Mouse (Mus musculus) hindbrain, postnatal 0 days (tissue): ENCODE data around the gene Cx3cr1. TPM values are rescaled to one million over a fixed set of nuclear protein-coding genes. Genes with fewer than 3 reads are reported as not detected.

Experiments
- ATAC-seq: fragments of 200-750 bp; cut with Nextera tagmentation; 2 replicates; pipeline ENCODE4 v1.8.0; 2017; ENCODE audit warnings: mild to moderate bottlenecking, moderate TSS enrichment, moderate library complexity
- DNase-seq: peaks from one replicate; pipeline ENCODE4 v3.0.0-alpha.2; 2015; ENCODE audit warnings: low spot score
- H3K27ac ChIP-seq: fragments of 300-500 bp; sonication (generic); 2 replicates; pipeline ENCODE4 v1.5.1; 2014; ENCODE audit warnings: mild to moderate bottlenecking
- H3K27me3 ChIP-seq: fragments of 300-500 bp; sonication (generic); 2 replicates; pipeline ENCODE4 v1.6.1; 2014; ENCODE audit warnings: low read length, mixed read lengths; ENCODE audit not compliant: insufficient read depth
- H3K36me3 ChIP-seq: fragments of 300-500 bp; sonication (generic); 2 replicates; pipeline ENCODE4 v1.6.1; 2014; ENCODE audit warnings: low read length, mixed read lengths; ENCODE audit not compliant: insufficient read depth
- H3K4me1 ChIP-seq: fragments of 300-500 bp; sonication (generic); 2 replicates; pipeline ENCODE4 v1.6.1; 2014; ENCODE audit warnings: antibody characterized with exemption, low read length, mixed read lengths; ENCODE audit not compliant: insufficient read depth
- H3K4me2 ChIP-seq: fragments of 300-500 bp; sonication (generic); 2 replicates; pipeline ENCODE4 v1.6.1; 2014; ENCODE audit warnings: low read depth, mild to moderate bottlenecking, low read length, moderate library complexity, mixed read lengths
- H3K4me3 ChIP-seq: fragments of 300-500 bp; sonication (generic); 2 replicates; pipeline ENCODE4 v1.5.1; 2014; ENCODE audit warnings: low read length
- H3K9ac ChIP-seq: fragments of 300-500 bp; sonication (generic); replicated peaks from 2 replicates; pipeline ENCODE4 v1.6.1; 2014; ENCODE audit warnings: mild to moderate bottlenecking, low read length, moderate library complexity, mixed read lengths
- H3K9me3 ChIP-seq: fragments of 300-500 bp; sonication (generic); 2 replicates; pipeline ENCODE4 v1.6.1; 2016; ENCODE audit warnings: low read length, mixed read lengths
- CTCF ChIP-seq: IDR thresholded peaks from 2 replicates; pipeline ENCODE4 v1.5.1; 2016; ENCODE audit warnings: antibody characterized with exemption, control low read depth, low read depth
- WGBS: fragments of 180-500 bp; shearing (Covaris S2); extraction: QIAGEN DNeasy Blood & Tissue Kit; methylation state at CpG from one replicate; pipeline ENCODE4 v1.1.7; 2014; 5-methylcytosine and 5-hydroxymethylcytosine counted together
- polyA plus RNA-seq: library from polyadenylated mRNA; unstranded; fragments of >200 nt; fragmentation: Nextera tagmentation; extraction: Ambion mirVana; gene quantifications from 2 replicates; pipeline ENCODE4 v1.2.1, GENCODE M21; 2015
- total RNA-seq: library from RNA; depleted of rRNA; stranded (reverse); fragments of >200 nt; gene quantifications from 2 replicates; pipeline ENCODE4 v1.2.3, GENCODE M21; 2014

Gene Cx3cr1
- total and polyA plus RNA-seq, 2 experiments from 2014 or later = 12.2 to 17.3 TPM

DNA sequence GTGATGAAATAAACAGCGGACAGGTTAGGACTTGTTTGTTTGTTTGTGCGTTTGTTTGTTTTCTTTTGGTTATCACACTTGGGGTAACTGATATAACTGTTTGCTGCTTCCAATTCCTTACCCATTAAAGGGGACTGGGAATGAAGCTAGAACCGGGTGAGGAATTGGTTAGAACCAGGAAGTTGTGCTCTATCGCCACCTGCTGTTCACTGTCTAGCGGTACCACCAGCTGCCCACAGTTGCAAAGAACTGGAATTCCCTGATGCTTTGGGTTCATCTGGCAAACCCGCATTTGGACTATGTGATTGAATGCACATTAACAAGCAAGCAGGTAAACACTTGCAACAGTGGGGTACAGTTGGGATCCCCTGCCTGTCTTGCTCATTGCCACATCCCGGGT lies 29.0 kb upstream of the Cx3cr1 start:
- TF ChIP-seq CTCF = peak; percentile 90
- peak; percentile 88 for DNase-seq
- Histone ChIP-seq H3K4me2 (no peak overlapping the region), H3K36me3 (no peaks in the 10 kb centered on the region), H3K9ac (no peak overlapping the region), H3K4me3 (no peak overlapping the region), H3K9me3 (no peaks in the 10 kb centered on the region), H3K27me3 (no peaks in the 10 kb centered on the region), H3K27ac (no peak overlapping the region), H3K4me1 (no peaks in the 10 kb centered on the region)
- WGBS = 21% methylated on average over 7 of the region's 7 CpGs
- ATAC-seq = peak; percentile 70

DNA sequence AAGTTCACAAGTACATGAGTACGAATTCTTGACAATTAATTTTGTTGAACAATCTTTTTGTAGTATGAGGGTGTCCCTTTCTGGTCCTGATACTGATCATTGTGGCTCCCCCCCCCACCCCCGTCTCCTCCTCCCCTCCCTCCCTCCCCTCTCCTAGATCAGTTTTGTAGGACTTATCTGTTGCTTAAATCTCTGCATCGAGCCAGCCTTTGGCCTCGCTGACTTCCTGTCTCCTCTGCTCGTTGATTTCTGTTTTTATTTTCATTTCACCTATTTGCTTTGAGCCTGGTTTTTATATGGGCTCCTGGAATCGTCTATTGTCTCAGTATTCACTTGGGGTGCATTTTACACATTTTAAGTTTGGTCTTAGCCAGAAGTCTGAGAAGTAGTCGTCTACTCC lies 26.2 kb upstream of the Cx3cr1 start:
- DNase-seq (no peak), ATAC-seq (no peak)
- Histone ChIP-seq H3K36me3 (no peaks in the 10 kb centered on the region), H3K4me1 (no peaks in the 10 kb centered on the region), H3K4me3 (no peak overlapping the region), H3K4me2 (no peak overlapping the region), H3K9ac (no peak overlapping the region), H3K27ac (no peak overlapping the region), H3K9me3 (no peaks in the 10 kb centered on the region), H3K27me3 (no peaks in the 10 kb centered on the region)
- no peak for TF ChIP-seq CTCF
- WGBS = 79% methylated on average over 7 of the region's 7 CpGs

DNA sequence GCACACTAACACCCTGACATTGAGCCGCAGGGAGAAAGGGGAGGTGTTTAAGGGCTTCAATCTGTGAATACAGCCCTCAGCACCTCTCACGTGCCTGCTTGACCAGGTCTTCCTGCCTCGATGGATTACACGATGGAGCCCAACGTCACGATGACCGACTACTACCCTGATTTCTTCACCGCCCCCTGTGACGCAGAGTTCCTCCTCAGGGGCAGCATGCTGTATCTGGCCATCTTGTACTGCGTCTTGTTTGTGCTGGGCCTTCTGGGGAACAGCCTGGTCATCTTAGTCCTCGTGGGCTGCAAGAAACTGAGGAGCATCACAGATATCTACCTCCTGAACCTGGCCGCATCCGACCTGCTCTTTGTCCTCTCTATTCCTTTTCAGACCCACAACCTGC lies 24.0 kb upstream of the Cx3cr1 start:
- Histone ChIP-seq H3K9me3 (no peaks in the 10 kb centered on the region), H3K36me3 (no peaks in the 10 kb centered on the region), H3K4me2 (no peak overlapping the region), H3K27me3 (no peaks in the 10 kb centered on the region), H3K4me3 (no peak overlapping the region), H3K4me1 (no peaks in the 10 kb centered on the region), H3K9ac (no peak overlapping the region), H3K27ac (no peak overlapping the region)
- ATAC-seq = no peak
- no peak for DNase-seq
- TF ChIP-seq CTCF = no peak
- 87% methylated on average over 13 of the region's 13 CpGs for WGBS

DNA sequence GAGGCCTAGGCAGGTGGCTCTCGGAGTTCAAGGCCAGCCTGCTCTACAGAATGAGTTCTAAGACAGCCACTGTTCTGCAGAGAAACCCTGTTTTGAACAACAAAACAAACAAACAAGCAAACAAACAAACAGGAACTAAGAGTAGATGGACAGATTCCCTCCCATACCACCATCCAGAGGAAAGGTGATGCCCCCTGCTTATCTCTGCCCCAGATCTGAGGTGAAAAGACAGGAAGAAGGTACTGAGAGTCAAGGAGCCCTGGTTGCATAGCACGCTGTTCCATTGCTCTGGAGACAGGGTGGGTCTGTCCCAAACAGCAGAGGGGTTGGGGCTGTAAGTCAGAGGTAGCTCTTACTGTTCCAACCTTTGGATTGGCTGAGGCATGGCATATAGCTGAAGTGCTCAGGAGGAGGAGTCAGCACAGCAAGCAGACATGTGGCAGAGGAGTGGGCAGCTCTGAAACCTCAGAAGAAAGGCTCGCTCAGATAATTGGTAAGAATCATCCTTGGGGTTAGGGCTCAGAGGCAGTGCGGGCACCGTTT lies 22.1 kb upstream of the Cx3cr1 start, which contains the start of gene Ccr8:
Gene Ccr8, plus strand, starts transcription at position 419 of the 543 bp plus-strand sequence.
- Histone ChIP-seq H3K27me3 (no peaks in the 10 kb centered on the region), H3K4me2 (no peak within 1 kb of the TSS), H3K9me3 (no peaks in the 10 kb centered on the region), H3K27ac (no peak within 1 kb of the TSS), H3K4me3 (no peak within 1 kb of the TSS), H3K9ac (no peak within 1 kb of the TSS), H3K36me3 (no peaks in the 10 kb centered on the region), H3K4me1 (no peaks in the 10 kb centered on the region)
- no peak for ATAC-seq
- TF ChIP-seq CTCF = no peak
- WGBS = 88% methylated on average over 5 of the region's 5 CpGs
- DNase-seq = no peak

DNA sequence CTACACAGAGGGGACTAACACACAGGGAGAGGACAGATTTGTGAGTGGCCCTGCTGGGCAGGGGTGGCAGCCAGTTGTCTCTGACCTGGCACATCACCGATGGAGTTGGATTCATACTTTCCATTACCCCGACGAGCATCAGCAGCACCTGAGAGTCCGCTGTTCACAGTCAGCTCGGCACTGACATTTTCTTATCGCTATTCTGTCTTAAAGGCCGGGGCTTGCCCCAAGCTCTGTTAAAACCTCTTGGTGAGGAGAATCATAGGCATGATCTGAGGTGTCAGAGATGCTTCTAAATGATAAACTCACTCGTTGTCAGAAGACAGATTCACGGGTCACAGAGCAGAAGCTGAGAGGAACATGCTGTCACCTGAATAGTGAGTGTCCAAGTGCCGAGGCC lies 21.4 kb upstream of the Cx3cr1 start:
- H3K27ac ChIP-seq = no peak overlapping the region
- H3K27me3 ChIP-seq = no peaks in the 10 kb centered on the region
- H3K36me3 ChIP-seq = no peaks in the 10 kb centered on the region
- DNase-seq = no peak
- WGBS = 86% methylated on average over 10 of the region's 10 CpGs
- H3K4me1 ChIP-seq = no peaks in the 10 kb centered on the region
- H3K4me2 ChIP-seq = no peak overlapping the region
- H3K9me3 ChIP-seq = no peaks in the 10 kb centered on the region
- H3K9ac ChIP-seq = no peak overlapping the region
- no peak for ATAC-seq
- no peak for TF ChIP-seq CTCF
- H3K4me3 ChIP-seq = no peak overlapping the region

DNA sequence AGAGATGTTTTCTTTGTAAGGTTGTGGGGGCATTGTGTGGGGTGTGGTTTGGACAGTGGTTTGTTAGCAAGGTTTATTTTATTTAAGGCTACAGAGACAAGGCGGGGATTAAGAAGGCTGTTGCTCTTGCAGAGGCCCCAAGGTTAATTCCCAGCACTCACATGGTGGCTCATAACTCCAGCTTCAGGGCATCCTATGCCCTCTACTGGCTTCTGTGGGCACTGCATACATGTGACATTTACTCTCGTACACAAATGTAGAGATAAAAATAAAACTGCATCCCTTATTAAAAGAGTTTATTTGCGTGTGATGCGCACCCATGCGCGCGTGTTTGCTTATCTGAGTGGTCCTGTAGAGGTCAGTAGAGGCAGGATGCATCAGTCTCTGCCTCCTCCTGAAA lies 19.4 kb upstream of the Cx3cr1 start:
- no peak for ATAC-seq

DNA sequence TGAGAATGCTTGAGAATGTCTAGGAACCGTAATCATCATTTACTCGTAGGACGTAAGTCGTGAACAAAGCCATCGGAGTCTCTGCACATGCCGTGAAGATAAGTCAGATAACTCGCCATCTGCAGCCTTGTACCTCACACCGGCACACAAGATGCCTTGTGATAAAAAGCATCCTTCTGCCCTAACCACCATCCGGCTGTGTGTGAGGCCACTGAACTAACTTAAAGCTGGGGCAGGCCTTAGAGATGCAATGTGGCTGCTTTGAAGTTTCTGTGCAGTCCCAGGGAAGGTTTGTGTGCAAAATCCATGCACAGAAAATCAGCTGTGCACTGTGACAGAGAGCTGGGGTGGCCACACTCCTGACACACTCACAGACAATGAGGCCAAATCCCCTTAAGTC lies 14.7 kb upstream of the Cx3cr1 start:
- Histone ChIP-seq H3K9ac (no peak overlapping the region), H3K4me3 (no peak overlapping the region), H3K4me2 (no peak overlapping the region), H3K4me1 (no peaks in the 10 kb centered on the region), H3K27me3 (no peaks in the 10 kb centered on the region), H3K27ac (no peak overlapping the region), H3K9me3 (no peaks in the 10 kb centered on the region), H3K36me3 (no peaks in the 10 kb centered on the region)
- WGBS = 89% methylated on average over 9 of the region's 9 CpGs
- TF ChIP-seq CTCF = no peak
- DNase-seq (no peak), ATAC-seq (no peak)

More for the DNA sequence above, 19.4 kb upstream of the Cx3cr1 start:
- no peak overlapping the region for H3K9ac ChIP-seq
- H3K27me3 ChIP-seq = no peaks in the 10 kb centered on the region
- no peaks in the 10 kb centered on the region for H3K9me3 ChIP-seq
- WGBS = 88% methylated on average over 7 of the region's 7 CpGs
- no peak overlapping the region for H3K4me2 ChIP-seq
- DNase-seq = no peak
- no peak overlapping the region for H3K27ac ChIP-seq
- H3K4me1 ChIP-seq = no peaks in the 10 kb centered on the region
- TF ChIP-seq CTCF = no peak
- no peaks in the 10 kb centered on the region for H3K36me3 ChIP-seq
- H3K4me3 ChIP-seq = no peak overlapping the region
